Mouse (Mus musculus) neural tube, embryonic 11.5 days (tissue): ENCODE results near the gene Scamp4. TPM values are rescaled to one million over a fixed set of nuclear protein-coding genes. Genes with fewer than 3 reads are reported as not detected.

ENCODE experiments used
- ATAC-seq: fragments of 200-750 bp; cut with Nextera tagmentation; 2 replicates; pipeline ENCODE4 v1.8.0; 2017; ENCODE audit warnings: moderate number of reproducible peaks, mild to moderate bottlenecking, moderate TSS enrichment, moderate library complexity; ENCODE audit not compliant: insufficient read depth, low FRiP score, low TSS enrichment
- DNase-seq: peaks from one replicate; pipeline ENCODE4 v3.0.0-alpha.2; 2015; ENCODE audit warnings: low spot score
- H3K27ac ChIP-seq: fragments of 300-500 bp; sonication (generic); 2 replicates; pipeline ENCODE4 v1.5.1; 2014; ENCODE audit warnings: low read depth, mild to moderate bottlenecking, low read length
- H3K27me3 ChIP-seq: fragments of 300-500 bp; sonication (generic); 2 replicates; pipeline ENCODE4 v1.6.1; 2014; ENCODE audit warnings: mild to moderate bottlenecking, low read length, mixed read lengths; ENCODE audit not compliant: control insufficient read depth, insufficient read depth
- H3K36me3 ChIP-seq: fragments of 300-500 bp; sonication (generic); 2 replicates; pipeline ENCODE4 v1.6.1; 2014; ENCODE audit warnings: mild to moderate bottlenecking, low read length, moderate library complexity, mixed read lengths; ENCODE audit not compliant: control insufficient read depth, insufficient read depth
- H3K4me1 ChIP-seq: fragments of 300-500 bp; sonication (generic); 2 replicates; pipeline ENCODE4 v1.6.1; 2014; ENCODE audit warnings: low read length, mixed read lengths; ENCODE audit not compliant: control insufficient read depth, insufficient read depth
- H3K4me2 ChIP-seq: fragments of 300-500 bp; sonication (generic); 2 replicates; pipeline ENCODE4 v1.6.1; 2014; ENCODE audit warnings: low read depth, mild to moderate bottlenecking, moderate library complexity
- H3K4me3 ChIP-seq: fragments of 300-500 bp; sonication (generic); 2 replicates; pipeline ENCODE4 v1.5.1; 2014; ENCODE audit warnings: low read depth, low read length
- H3K9ac ChIP-seq: fragments of 300-500 bp; sonication (generic); 2 replicates; pipeline ENCODE4 v1.6.1; 2014; ENCODE audit warnings: mild to moderate bottlenecking, low read length
- H3K9me3 ChIP-seq: fragments of 300-500 bp; sonication (generic); 2 replicates; pipeline ENCODE4 v1.6.1; 2016; ENCODE audit warnings: low read length; ENCODE audit not compliant: control insufficient read depth
- WGBS: fragments of 180-500 bp; shearing (Covaris S2); extraction: QIAGEN DNeasy Blood & Tissue Kit; methylation state at CpG from one replicate; pipeline ENCODE4 v1.1.7; 2014; 5-methylcytosine and 5-hydroxymethylcytosine counted together
- polyA plus RNA-seq: library from polyadenylated mRNA; unstranded; fragments of >200 nt; fragmentation: Nextera tagmentation; extraction: Ambion mirVana; gene quantifications from 2 replicates; pipeline ENCODE4 v1.2.1, GENCODE M21; 2014

Scamp4 gene
- polyA plus RNA-seq, 1 experiment from 2014 or later, result 77.7 TPM

- H3K4me1 ChIP-seq, result peaks cover 14% of the 10 kb centered on the region
- H3K27me3 ChIP-seq, result no peaks in the 10 kb centered on the region
- no peak for DNase-seq
- no peaks in the 10 kb centered on the region for H3K9me3 ChIP-seq
- H3K36me3 ChIP-seq, result no peaks in the 10 kb centered on the region; the same call in 1 of the 2 replicates
- WGBS, result 4% methylated on average over 9 of the region's 9 CpGs
- H3K4me3 ChIP-seq, result peak overlapping the region; percentile 94
- H3K4me2 ChIP-seq, result peak overlapping the region; percentile 70
- peak overlapping the region; percentile 35; the same call in 1 of the 2 replicates for H3K9ac ChIP-seq
- no peak; the same call in 1 of the 2 replicates for ATAC-seq
- 0 out of 2 replicates have a peak overlapping the region, but pooled peaks have one; percentile 29 for H3K27ac ChIP-seq
These were observed 18.9 kb downstream of the Scamp4 start for GRCm38 (mm10) chr10:80621690-80621939.

- Histone ChIP-seq H3K27me3 (no peaks in the 10 kb centered on the region), H3K4me2 (peak overlapping the region; percentile 71), H3K36me3 (no peaks in the 10 kb centered on the region), H3K27ac (peak overlapping the region; percentile 91), H3K4me3 (peak overlapping the region; percentile 94), H3K9ac (peak overlapping the region; percentile 82), H3K9me3 (no peaks in the 10 kb centered on the region), H3K4me1 (peaks cover 14% of the 10 kb centered on the region)
- DNase-seq (peak; percentile 100), ATAC-seq (peak; percentile 92)
- under 1% methylated on average over 64 of the region's 64 CpGs for WGBS
These were observed 19.4 kb downstream of the Scamp4 start for GRCm38 (mm10) chr10:80621940-80622660.

- no peaks in the 10 kb centered on the region for H3K27me3 ChIP-seq
- peak within 1 kb of the TSS; percentile 71 for H3K4me2 ChIP-seq
- H3K9me3 ChIP-seq, result no peaks in the 10 kb centered on the region
- peak within 1 kb of the TSS; percentile 82 for H3K9ac ChIP-seq
- DNase-seq (no peak), ATAC-seq (peak; percentile 29)
- whole genome bisulfite sequencing, result 1% methylated on average over 80 of the region's 85 CpGs
- peak within 1 kb of the TSS; percentile 91 for H3K27ac ChIP-seq
- H3K4me1 ChIP-seq, result peaks cover 19% of the 10 kb centered on the region
- peak within 1 kb of the TSS; percentile 94 for H3K4me3 ChIP-seq
- no peaks in the 10 kb centered on the region for H3K36me3 ChIP-seq
These were observed 20.2 kb downstream of the Scamp4 start, which contains the start of gene Csnk1g2 for GRCm38 (mm10) chr10:80622661-80623456. TSS of gene Csnk1g2 (plus strand) at chr10:80622838.

GRCm38 (mm10) chr10:80623457-80624191 is 21.0 kb downstream of the Scamp4 start:
- Histone ChIP-seq H3K9ac (peak overlapping the region; percentile 82), H3K4me1 (peaks cover 19% of the 10 kb centered on the region), H3K9me3 (no peaks in the 10 kb centered on the region), H3K27ac (0 out of 2 replicates have a peak overlapping the region, but pooled peaks have one; percentile 27), H3K4me3 (peak overlapping the region; percentile 94), H3K27me3 (no peaks in the 10 kb centered on the region), H3K4me2 (peak overlapping the region; percentile 71), H3K36me3 (no peaks in the 10 kb centered on the region)
- WGBS, result 14% methylated on average over 15 of the region's 15 CpGs
- ATAC-seq, result no peak
- peak; percentile 69 for DNase-seq

GRCm38 (mm10) chr10:80625764-80626163 is 23.1 kb downstream of the Scamp4 start:
- DNase-seq (no peak), ATAC-seq (no peak)
- Histone ChIP-seq H3K9me3 (no peaks in the 10 kb centered on the region), H3K27ac (no peak overlapping the region), H3K27me3 (no peaks in the 10 kb centered on the region), H3K4me3 (no peak overlapping the region), H3K4me2 (no peak overlapping the region), H3K9ac (no peak overlapping the region), H3K4me1 (peaks cover 19% of the 10 kb centered on the region), H3K36me3 (peaks cover 2% of the 10 kb centered on the region; the same call in 1 of the 2 replicates)
- 93% methylated on average over 4 of the region's 4 CpGs for WGBS

GRCm38 (mm10) chr10:80627685-80628084 is 25.0 kb downstream of the Scamp4 start:
- no peak overlapping the region for H3K9ac ChIP-seq

GRCm38 (mm10) chr10:80628925-80629324 is 26.3 kb downstream of the Scamp4 start:
- DNase-seq (no peak), ATAC-seq (no peak)
- 87% methylated on average over 9 of the region's 9 CpGs for WGBS
- Histone ChIP-seq H3K4me1 (peaks cover 10% of the 10 kb centered on the region), H3K27ac (no peak overlapping the region), H3K4me3 (no peak overlapping the region), H3K27me3 (no peaks in the 10 kb centered on the region), H3K4me2 (no peak overlapping the region), H3K36me3 (peaks cover 5% of the 10 kb centered on the region; the same call in 1 of the 2 replicates), H3K9ac (no peak overlapping the region), H3K9me3 (no peaks in the 10 kb centered on the region)

More at GRCm38 (mm10) chr10:80627685-80628084, 25.0 kb downstream of the Scamp4 start:
- Histone ChIP-seq H3K36me3 (peaks cover 4% of the 10 kb centered on the region; the same call in 1 of the 2 replicates), H3K4me2 (no peak overlapping the region), H3K4me3 (no peak overlapping the region), H3K4me1 (peaks cover 17% of the 10 kb centered on the region), H3K9me3 (no peaks in the 10 kb centered on the region), H3K27ac (no peak overlapping the region), H3K27me3 (no peaks in the 10 kb centered on the region)
- 52% methylated on average over 2 of the region's 2 CpGs for WGBS
- DNase-seq, result no peak
- no peak for ATAC-seq

- no peak for ATAC-seq
- WGBS, result 86% methylated on average over 6 of the region's 6 CpGs
- H3K36me3 ChIP-seq, result peaks cover 40% of the 10 kb centered on the region
These were observed 32.7 kb downstream of the Scamp4 start for GRCm38 (mm10) chr10:80635345-80635744.

More at GRCm38 (mm10) chr10:80635345-80635744, 32.7 kb downstream of the Scamp4 start:
- H3K27ac ChIP-seq, result no peak overlapping the region
- no peak overlapping the region for H3K4me3 ChIP-seq
- H3K9me3 ChIP-seq, result no peaks in the 10 kb centered on the region
- no peak overlapping the region for H3K9ac ChIP-seq
- no peak overlapping the region for H3K4me2 ChIP-seq
- H3K27me3 ChIP-seq, result no peaks in the 10 kb centered on the region
- DNase-seq, result no peak
- H3K4me1 ChIP-seq, result no peaks in the 10 kb centered on the region
